Mouse (Mus musculus) cerebellum, adult 18-20 months (tissue): ENCODE results near the gene Alg9.

Experiments
- DNase-seq, 2 experiments: peaks; one replicate each; pipeline ENCODE4 v3.0.0; 2021

The Alg9 gene

GRCm38 (mm10) chr9:50889964-50890363 lies 115.1 kb downstream of the Alg9 start:
- DNase-seq = no peak

- no peak for DNase-seq
These were observed 115.8 kb downstream of the Alg9 start for GRCm38 (mm10) chr9:50890494-50891090.
